Mouse (Mus musculus): Measurements from ENCODE around the gene Oprl1.

Gene Oprl1

DNA sequence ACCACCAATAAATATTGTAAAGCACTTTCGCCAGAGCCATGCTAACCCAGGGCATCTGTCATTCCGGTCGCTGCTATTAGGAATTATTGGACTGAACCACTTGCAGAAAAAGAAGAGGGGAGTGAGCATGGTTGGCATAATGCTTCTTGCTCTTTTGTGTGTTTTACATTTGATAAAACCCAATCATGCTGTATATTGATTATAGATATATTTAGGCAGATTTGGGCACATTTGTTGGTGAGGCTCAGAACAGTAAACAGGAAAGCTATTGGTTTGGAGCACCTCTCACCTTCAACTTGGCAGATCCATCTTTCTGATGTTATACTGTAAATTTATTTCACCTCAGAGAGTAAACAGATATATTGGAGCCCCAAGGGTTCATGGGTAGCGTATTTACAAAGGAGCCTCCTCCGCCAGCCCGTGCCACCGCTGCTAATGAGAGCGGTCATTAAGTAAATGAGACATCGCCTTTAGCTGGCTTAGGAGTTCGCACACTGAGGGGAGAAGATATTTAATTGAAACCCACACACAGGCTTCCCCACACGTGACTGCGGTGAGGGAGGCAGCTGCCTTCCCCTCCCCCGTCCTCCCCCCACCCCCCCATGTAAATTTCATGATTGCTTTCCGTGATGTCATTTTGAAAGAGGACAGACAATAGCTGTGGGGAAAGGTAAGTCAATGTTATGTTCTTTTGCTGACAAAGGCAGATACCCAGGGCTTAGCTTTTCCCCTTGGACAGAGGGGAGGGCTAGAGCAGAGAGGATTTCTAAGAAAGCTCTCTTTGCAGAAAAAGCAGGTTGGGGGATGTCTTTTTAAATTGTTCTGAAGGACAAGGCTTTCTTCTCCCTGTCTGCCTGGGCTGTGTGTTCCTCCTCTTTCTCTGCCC, 52.1 kb downstream of the Oprl1 start:
- no peak for DNase-seq

DNA sequence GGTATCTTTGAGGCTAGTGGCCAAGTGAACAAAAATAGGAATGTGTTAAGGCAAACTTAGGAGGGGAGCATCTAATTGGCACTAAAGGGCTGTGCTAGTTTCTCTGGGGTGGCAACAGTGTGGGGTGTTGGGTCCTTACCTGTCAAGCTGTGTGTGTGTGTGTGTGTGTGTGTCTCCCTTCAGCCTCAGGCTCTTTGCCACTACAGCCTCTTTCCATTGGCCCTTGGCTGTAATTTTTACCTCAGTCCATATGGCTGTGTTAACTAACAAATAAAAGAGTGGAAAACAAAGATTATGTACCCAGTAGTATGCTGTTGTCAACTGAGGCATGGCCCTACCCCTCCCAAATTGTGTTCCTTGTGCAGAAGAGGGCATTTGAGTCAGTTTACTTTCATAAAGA, 53.6 kb downstream of the Oprl1 start:
- DNase-seq = no peak

DNA sequence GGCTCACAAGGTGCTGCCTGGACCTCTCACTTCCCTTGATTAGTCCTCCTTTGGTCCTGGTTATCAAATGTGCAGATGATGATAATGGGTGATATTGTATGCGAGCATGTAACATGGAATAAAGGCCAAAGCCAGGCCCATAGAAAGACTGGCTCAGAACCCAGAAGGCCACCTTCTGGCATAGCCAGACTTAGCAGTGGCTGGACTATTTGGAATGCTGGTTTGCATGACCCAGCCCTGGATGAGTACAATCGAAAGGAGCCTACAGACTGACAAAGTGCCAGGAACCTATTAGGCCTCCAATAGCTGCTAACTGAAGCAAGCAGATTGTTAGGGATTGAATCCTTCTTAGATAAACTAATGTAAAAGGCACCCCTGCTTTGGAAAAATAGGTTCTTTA, 54.6 kb downstream of the Oprl1 start:
- no peak for DNase-seq

Measured in kidney, adult 9 months (tissue).